Mouse (Mus musculus) liver, embryonic 15.5 days (tissue): ENCODE measurements around the gene Limch1. TPM values are rescaled to one million over a fixed set of nuclear protein-coding genes. Genes with fewer than 3 reads are reported as not detected.

Experiments
- ATAC-seq: fragments of 200-750 bp; cut with Nextera tagmentation; 2 replicates; pipeline ENCODE4 v1.8.0; 2017; ENCODE audit warnings: moderate number of reproducible peaks, mild to moderate bottlenecking, moderate library complexity; ENCODE audit not compliant: insufficient read depth
- H3K27ac ChIP-seq: fragments of 300-500 bp; sonication (generic); replicated peaks from 2 replicates; pipeline ENCODE4 v1.5.1; 2015; ENCODE audit warnings: mild to moderate bottlenecking, inconsistent platforms
- H3K27me3 ChIP-seq: fragments of 300-500 bp; sonication (generic); 2 replicates; pipeline ENCODE4 v1.6.1; 2015; ENCODE audit warnings: mild to moderate bottlenecking, inconsistent platforms
- H3K36me3 ChIP-seq: fragments of 300-500 bp; sonication (generic); replicated peaks from 2 replicates; pipeline ENCODE4 v1.6.1; 2015; ENCODE audit warnings: moderate library complexity, mild to moderate bottlenecking, inconsistent platforms
- H3K4me1 ChIP-seq: fragments of 300-500 bp; sonication (generic); replicated peaks from 2 replicates; pipeline ENCODE4 v1.6.1; 2015; ENCODE audit warnings: inconsistent platforms
- H3K4me2 ChIP-seq: fragments of 300-500 bp; sonication (generic); 2 replicates; pipeline ENCODE4 v1.6.1; 2015; ENCODE audit warnings: moderate library complexity, mild to moderate bottlenecking, inconsistent platforms
- H3K4me3 ChIP-seq: fragments of 300-500 bp; sonication (generic); replicated peaks from 2 replicates; pipeline ENCODE4 v1.5.1; 2015; ENCODE audit warnings: mild to moderate bottlenecking, inconsistent platforms
- H3K9ac ChIP-seq: fragments of 300-500 bp; sonication (generic); 2 replicates; pipeline ENCODE4 v1.6.1; 2015; ENCODE audit warnings: moderate library complexity, mild to moderate bottlenecking, inconsistent platforms
- H3K9me3 ChIP-seq: fragments of 300-500 bp; sonication (generic); replicated peaks from 2 replicates; pipeline ENCODE4 v1.6.1; 2016; ENCODE audit warnings: inconsistent platforms
- WGBS: fragments of 180-500 bp; shearing (Covaris S2); methylation state at CpG from one replicate; pipeline ENCODE4 v1.1.7; 2015; ENCODE audit warnings: mixed read lengths; ENCODE audit not compliant: insufficient replicate concordance; 5-methylcytosine and 5-hydroxymethylcytosine counted together
- polyA plus RNA-seq: library from polyadenylated mRNA; unstranded; fragments of >200 nt; fragmentation: Nextera tagmentation; extraction: Ambion mirVana; gene quantifications from 2 replicates; pipeline ENCODE4 v1.2.1, GENCODE M21; 2015

Gene Limch1
- polyA plus RNA-seq, 1 experiment from 2014 or later = 1.8 TPM

DNA sequence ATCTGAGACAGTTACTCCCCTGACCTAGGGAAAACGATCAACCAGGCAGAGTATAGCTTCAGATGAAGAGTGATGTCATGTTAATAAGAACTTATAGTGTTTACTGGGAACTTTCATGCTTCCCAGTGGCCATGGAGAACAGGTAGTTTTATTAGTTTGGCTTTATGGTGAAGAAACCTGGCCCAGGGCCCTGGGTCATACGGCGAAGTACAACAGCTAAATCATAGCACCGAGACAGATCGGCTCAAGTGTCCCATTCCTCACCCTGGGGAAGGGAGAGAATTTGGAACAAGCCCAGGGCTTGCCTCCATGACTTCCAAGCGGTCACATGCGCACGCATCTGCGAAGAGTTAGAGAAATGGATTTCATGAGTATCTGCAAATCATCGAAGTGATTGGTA lies 84.6 kb downstream of the Limch1 start:
- WGBS = 75% methylated on average over 10 of the region's 10 CpGs
- Histone ChIP-seq H3K27ac (no peak overlapping the region), H3K4me3 (no peak overlapping the region)

DNA sequence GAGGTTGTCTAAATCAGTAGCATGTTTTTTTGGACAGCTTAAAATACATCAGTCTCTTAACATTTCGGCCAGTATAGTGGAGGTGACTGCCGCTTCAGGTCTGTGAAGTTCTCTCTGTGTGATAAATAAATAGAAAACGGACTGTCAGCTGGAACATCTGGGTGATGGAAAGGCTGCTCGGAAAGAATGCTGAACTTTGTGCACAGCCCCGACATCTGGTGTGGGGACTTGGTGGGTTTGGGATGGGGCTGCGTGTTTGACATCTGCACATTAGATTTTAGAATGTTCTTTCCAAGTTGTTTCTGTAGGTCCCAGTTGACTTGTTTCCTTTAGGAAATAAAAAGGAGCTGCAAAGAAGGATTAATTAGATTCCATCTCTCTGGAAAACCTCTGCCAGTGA lies 89.1 kb downstream of the Limch1 start:
- no peaks in the 10 kb centered on the region for H3K9me3 ChIP-seq
- WGBS = 50% methylated on average over 6 of the region's 6 CpGs
- no peaks in the 10 kb centered on the region for H3K4me1 ChIP-seq
- no peak overlapping the region for H3K27ac ChIP-seq
- no peaks in the 10 kb centered on the region for H3K36me3 ChIP-seq
- H3K27me3 ChIP-seq = no peaks in the 10 kb centered on the region
- no peak overlapping the region for H3K4me2 ChIP-seq
- H3K4me3 ChIP-seq = no peak overlapping the region
- H3K9ac ChIP-seq = no peak overlapping the region
- no peak for ATAC-seq

More for the DNA sequence above, 84.6 kb downstream of the Limch1 start:
- Histone ChIP-seq H3K27me3 (no peaks in the 10 kb centered on the region), H3K4me1 (no peaks in the 10 kb centered on the region), H3K9ac (no peak overlapping the region), H3K9me3 (no peaks in the 10 kb centered on the region), H3K36me3 (no peaks in the 10 kb centered on the region), H3K4me2 (no peak overlapping the region)
- no peak for ATAC-seq

DNA sequence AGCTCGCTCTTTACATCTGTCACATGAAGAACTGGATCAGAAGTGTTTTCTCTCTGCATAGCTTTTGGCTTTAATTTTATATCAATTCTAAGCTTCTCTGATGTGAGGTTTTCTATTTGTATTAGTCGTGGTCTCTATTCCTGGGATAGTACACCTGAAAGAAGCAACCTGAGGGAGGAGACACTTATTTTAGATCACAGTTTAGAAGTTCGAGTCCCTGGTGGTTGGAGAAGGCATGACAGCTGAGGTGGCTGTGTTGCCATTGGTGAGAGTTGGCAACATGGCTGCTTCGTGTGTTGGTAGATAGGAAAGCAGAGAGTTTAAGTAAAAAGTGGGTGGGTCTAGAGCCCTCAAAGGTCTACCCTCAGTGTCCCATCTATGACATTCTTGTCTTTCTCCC lies 91.3 kb downstream of the Limch1 start:
- H3K27ac ChIP-seq = no peak overlapping the region

DNA sequence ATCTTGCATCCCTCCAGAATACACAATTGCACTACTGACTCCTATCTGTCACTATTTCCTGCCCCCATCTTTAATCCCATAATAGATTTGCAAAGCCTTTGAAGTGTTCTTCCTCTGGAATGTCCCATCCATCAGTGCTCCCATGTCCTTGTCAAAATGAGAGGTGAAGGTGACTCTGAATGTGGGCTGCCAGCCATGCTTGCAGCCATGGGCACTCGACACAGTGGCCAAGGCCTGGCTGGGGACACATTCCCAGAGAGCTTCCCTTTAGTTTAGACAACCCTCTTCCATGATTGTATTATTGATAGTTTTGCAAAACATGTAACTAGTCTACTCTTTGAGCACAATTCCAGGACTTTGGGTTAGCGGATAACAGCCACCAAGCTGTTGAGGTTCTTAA lies 96.3 kb downstream of the Limch1 start:
- no peaks in the 10 kb centered on the region for H3K36me3 ChIP-seq
- H3K4me1 ChIP-seq = no peaks in the 10 kb centered on the region
- no peak overlapping the region for H3K27ac ChIP-seq
- H3K4me2 ChIP-seq = no peak overlapping the region
- H3K27me3 ChIP-seq = no peaks in the 10 kb centered on the region
- ATAC-seq = no peak
- WGBS = 63% methylated on average over 2 of the region's 2 CpGs
- no peak overlapping the region for H3K4me3 ChIP-seq
- H3K9me3 ChIP-seq = no peaks in the 10 kb centered on the region
- no peak overlapping the region for H3K9ac ChIP-seq

More for the DNA sequence above, 91.3 kb downstream of the Limch1 start:
- Histone ChIP-seq H3K9ac (no peak overlapping the region), H3K4me3 (no peak overlapping the region), H3K4me2 (no peak overlapping the region), H3K9me3 (no peaks in the 10 kb centered on the region), H3K36me3 (no peaks in the 10 kb centered on the region), H3K4me1 (no peaks in the 10 kb centered on the region), H3K27me3 (no peaks in the 10 kb centered on the region)
- ATAC-seq = no peak
- WGBS = 58% methylated on average over 4 of the region's 4 CpGs

DNA sequence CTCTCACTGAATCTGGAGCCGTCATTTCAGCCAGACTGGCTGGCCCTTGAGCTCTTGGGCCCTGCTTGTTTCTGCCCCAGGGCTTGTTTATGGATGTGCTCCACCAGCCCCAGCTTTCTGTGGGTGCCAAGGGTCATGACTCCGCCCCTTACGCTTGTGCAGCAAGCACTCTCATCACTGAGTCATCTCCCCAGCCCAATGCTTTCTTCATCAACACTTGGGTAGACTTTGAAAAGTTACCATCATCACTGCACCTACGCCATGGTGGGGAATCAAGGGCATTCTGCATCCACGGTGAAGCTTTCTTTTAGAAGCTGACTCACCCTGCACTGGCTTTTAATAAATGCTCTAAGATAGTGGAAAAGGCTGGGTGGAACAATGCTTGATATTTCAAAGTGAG lies 97.1 kb downstream of the Limch1 start:
- Histone ChIP-seq H3K36me3 (no peaks in the 10 kb centered on the region), H3K4me3 (no peak overlapping the region), H3K27ac (no peak overlapping the region), H3K9ac (no peak overlapping the region), H3K4me2 (no peak overlapping the region), H3K4me1 (no peaks in the 10 kb centered on the region), H3K9me3 (no peaks in the 10 kb centered on the region), H3K27me3 (no peaks in the 10 kb centered on the region)
- no peak for ATAC-seq
- 65% methylated on average over 5 of the region's 5 CpGs for WGBS

DNA sequence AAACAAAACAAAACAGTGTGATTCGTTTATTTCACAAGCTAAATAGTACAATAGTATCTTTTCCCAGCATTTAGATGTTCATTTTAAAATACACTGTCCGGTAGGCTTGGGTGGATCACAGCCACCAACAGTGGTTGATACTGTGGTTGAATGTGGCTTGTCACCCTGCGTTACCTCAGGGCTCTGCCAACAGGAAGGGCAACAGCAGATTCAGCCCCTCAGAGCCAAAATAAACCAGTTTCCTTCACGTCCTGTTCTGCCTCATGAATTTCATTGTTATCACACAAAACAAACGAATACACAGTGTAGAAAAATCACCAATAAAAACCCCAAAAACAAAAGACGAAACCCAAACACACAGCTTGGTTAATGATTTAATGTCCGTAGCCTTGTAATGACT lies 102.5 kb downstream of the Limch1 start:
- WGBS = 31% methylated on average over 7 of the region's 7 CpGs
- Histone ChIP-seq H3K9me3 (no peaks in the 10 kb centered on the region), H3K9ac (no peak overlapping the region), H3K4me1 (no peaks in the 10 kb centered on the region), H3K36me3 (no peaks in the 10 kb centered on the region), H3K27me3 (no peaks in the 10 kb centered on the region), H3K4me2 (no peak overlapping the region), H3K4me3 (no peak overlapping the region), H3K27ac (no peak overlapping the region)
- ATAC-seq = no peak

DNA sequence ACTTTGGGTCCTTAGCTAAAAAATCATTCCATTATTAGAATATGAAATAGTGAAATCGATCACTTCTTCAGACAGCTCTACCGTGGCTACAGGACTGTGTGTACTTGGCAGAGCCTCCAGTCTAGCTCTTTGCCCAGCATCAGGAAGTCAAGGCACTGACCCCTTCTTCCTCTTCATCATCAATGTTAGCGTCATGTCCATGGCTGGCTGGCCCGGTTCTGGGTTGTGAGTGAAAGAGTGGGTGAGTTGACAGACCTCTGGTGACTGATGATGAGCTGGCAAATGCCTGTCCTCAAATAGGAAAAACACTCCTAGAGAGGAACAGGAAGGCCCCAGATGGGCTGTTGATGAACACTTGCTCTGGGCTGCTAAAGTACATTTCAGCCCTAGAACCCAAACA lies 103.5 kb downstream of the Limch1 start:
- Histone ChIP-seq H3K4me2 (no peak overlapping the region), H3K4me1 (no peaks in the 10 kb centered on the region), H3K9ac (no peak overlapping the region), H3K4me3 (no peak overlapping the region), H3K27ac (no peak overlapping the region), H3K27me3 (no peaks in the 10 kb centered on the region), H3K36me3 (no peaks in the 10 kb centered on the region), H3K9me3 (no peaks in the 10 kb centered on the region)
- no peak for ATAC-seq
- WGBS = 38% methylated on average over 4 of the region's 4 CpGs

DNA sequence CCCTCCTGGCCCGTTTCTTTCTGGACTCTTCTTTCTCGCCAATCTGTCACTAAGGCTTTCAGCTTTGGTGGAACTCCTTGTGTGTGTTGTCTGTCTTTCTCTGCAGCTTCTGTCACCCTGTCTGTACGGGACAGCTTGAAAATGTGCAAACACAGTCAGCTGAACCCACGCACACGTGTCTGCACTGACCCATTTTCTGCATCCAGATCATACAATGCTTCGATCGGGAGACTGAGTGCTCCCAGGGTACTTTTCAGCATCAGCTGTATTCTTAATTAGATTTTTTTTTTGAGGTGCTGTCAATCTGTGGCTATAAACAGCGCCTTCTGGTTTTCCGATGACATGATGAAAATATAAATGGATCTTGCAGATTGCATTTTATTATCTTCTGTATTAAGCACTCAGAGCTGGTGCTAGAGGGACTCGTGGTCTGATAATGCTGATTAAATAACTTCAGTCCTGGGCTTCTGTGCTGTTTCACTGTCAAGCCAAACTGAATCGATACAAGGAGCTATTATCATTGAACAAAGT lies 105.2 kb downstream of the Limch1 start:
- Histone ChIP-seq H3K9ac (no peak overlapping the region), H3K4me1 (no peaks in the 10 kb centered on the region), H3K9me3 (no peaks in the 10 kb centered on the region), H3K27ac (no peak overlapping the region), H3K27me3 (no peaks in the 10 kb centered on the region), H3K4me3 (no peak overlapping the region), H3K4me2 (no peak overlapping the region), H3K36me3 (no peaks in the 10 kb centered on the region)
- ATAC-seq = no peak
- WGBS = 65% methylated on average over 11 of the region's 11 CpGs

DNA sequence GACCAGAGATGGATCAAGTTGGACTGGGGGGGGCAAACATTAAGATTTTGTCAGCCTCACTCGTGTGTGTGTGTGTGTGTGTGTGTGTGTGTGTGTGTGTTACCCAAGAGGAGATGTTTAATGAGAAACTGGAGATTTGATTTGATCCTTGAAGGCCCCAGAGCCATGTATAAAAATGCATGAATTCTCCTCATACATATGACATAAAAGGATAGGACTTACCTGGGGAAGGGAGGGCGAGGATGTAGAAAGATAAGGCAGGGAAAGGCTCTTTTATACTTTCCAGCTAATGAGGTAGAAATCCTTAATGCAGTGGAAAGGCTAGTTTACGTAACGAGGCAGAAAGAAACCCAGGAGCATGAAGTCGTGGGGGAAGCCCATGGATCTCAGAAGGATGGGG lies 106.1 kb downstream of the Limch1 start:
- Histone ChIP-seq H3K4me2 (no peak overlapping the region), H3K27ac (no peak overlapping the region), H3K4me1 (no peaks in the 10 kb centered on the region), H3K9me3 (no peaks in the 10 kb centered on the region), H3K4me3 (no peak overlapping the region), H3K36me3 (no peaks in the 10 kb centered on the region), H3K9ac (no peak overlapping the region), H3K27me3 (no peaks in the 10 kb centered on the region)
- WGBS = 52% methylated on average over 5 of the region's 5 CpGs
- ATAC-seq = no peak

DNA sequence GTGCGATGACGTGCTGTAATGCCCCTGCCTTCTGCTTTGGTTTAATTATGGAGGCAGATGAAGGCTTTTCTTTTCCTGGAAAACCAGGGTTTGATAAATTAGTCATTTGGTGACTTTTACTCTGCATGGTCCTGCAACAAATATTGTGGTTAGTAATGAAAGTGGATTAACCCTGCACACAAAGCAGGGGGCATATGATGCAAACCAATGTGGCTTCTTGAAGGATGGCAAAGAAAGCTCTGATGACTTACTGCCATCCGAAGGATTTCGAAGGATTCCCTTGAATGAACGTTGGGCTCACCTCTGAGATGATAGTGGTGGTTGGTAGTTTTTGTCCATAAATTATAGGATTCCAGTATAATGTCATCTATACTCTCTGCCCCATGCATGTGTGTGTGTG lies 108.6 kb downstream of the Limch1 start:
- H3K9me3 ChIP-seq = no peaks in the 10 kb centered on the region
- 66% methylated on average over 5 of the region's 5 CpGs for WGBS
- H3K4me1 ChIP-seq = no peaks in the 10 kb centered on the region
- no peak overlapping the region for H3K9ac ChIP-seq
- no peak overlapping the region for H3K4me2 ChIP-seq
- no peak overlapping the region for H3K4me3 ChIP-seq
- no peak for ATAC-seq
- no peaks in the 10 kb centered on the region for H3K27me3 ChIP-seq
- no peaks in the 10 kb centered on the region for H3K36me3 ChIP-seq
- no peak overlapping the region for H3K27ac ChIP-seq

DNA sequence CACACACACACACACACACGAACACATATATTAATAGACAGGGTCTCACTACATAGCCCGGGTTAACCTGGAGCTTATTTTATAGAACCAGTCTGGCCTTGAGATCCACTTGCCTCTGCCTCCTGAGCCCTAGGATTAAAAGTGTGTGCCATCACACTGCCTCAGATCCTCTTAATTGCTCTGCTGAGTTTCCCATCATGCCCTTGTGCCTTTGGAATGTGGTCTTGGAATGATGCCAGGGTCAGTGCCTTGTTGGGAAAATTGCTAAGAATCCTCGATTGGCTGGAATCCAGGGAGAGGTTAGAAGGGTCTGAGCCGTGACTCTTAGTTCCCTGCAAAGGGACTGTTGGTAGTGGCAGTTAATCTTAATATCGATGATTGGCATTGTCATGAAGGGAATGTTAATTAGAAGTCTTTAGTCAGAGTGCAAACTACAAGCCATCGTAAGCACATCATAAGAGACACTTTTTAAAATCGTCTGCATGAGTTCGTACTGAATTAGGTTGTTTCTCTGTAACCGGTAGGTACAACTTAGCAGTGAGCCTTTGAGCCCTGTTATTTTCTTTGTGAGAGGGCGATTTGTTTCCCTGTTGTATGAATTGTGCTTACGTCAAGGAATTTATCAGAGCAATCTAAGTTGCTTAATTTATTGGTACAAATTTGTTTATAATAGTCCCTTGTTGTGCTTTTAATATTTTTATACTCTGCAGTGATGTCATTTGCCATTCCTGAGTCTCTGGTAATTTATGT lies 109.9 kb downstream of the Limch1 start:
- 58% methylated on average over 11 of the region's 11 CpGs for WGBS
- no peak for ATAC-seq
- no peaks in the 10 kb centered on the region for H3K36me3 ChIP-seq
- no peaks in the 10 kb centered on the region for H3K4me1 ChIP-seq
- no peaks in the 10 kb centered on the region for H3K9me3 ChIP-seq
- H3K9ac ChIP-seq = no peak overlapping the region
- no peak overlapping the region for H3K4me2 ChIP-seq
- no peak overlapping the region for H3K4me3 ChIP-seq
- no peak overlapping the region for H3K27ac ChIP-seq
- no peaks in the 10 kb centered on the region for H3K27me3 ChIP-seq

DNA sequence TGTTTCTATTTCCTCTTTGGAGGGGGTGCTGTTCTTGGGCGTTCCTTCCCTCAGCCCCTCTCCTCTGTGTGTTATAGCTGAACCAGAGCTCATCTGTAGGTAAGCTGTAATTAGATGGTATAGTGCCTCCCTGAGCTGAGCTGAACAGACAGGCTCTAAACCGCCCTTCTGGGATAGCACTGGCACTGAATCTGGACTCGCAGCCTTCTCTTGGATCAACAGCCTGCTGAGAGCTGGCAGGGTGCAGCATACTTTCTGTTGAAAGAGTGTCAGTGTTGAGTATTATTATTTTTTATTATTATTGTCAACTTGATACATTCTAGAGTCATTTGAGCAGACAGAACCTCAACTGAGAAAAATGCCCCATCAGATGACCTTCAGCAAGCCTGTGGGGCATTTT lies 113.9 kb downstream of the Limch1 start:
- H3K9me3 ChIP-seq = no peaks in the 10 kb centered on the region
- H3K27me3 ChIP-seq = no peaks in the 10 kb centered on the region
- H3K4me3 ChIP-seq = no peak overlapping the region
- no peak for ATAC-seq
- WGBS = 67% methylated on average over 3 of the region's 3 CpGs
- no peak overlapping the region for H3K27ac ChIP-seq
- H3K4me2 ChIP-seq = no peak overlapping the region
- H3K4me1 ChIP-seq = no peaks in the 10 kb centered on the region
- H3K9ac ChIP-seq = no peak overlapping the region
- H3K36me3 ChIP-seq = no peaks in the 10 kb centered on the region
